Mouse (Mus musculus) stomach, embryonic 15.5 days (tissue): ENCODE data around the gene Yap1. TPM values are rescaled to one million over a fixed set of nuclear protein-coding genes. Genes with fewer than 3 reads are reported as not detected.

ENCODE experiments used
- ATAC-seq: fragments of 200-750 bp; cut with Nextera tagmentation; 2 replicates; pipeline ENCODE4 v1.8.0; 2017; ENCODE audit warnings: low read depth, moderate number of reproducible peaks, moderate TSS enrichment; ENCODE audit not compliant: insufficient read depth, low FRiP score
- H3K27ac ChIP-seq: fragments of 300-500 bp; sonication (generic); 2 replicates; pipeline ENCODE4 v1.5.1; 2015; ENCODE audit warnings: mild to moderate bottlenecking, inconsistent platforms
- H3K27me3 ChIP-seq: fragments of 300-500 bp; sonication (generic); replicated peaks from 2 replicates; pipeline ENCODE4 v1.6.1; 2015; ENCODE audit warnings: inconsistent platforms
- H3K36me3 ChIP-seq: fragments of 300-500 bp; sonication (generic); 2 replicates; pipeline ENCODE4 v1.6.1; 2015; ENCODE audit warnings: inconsistent platforms
- H3K4me1 ChIP-seq: fragments of 300-500 bp; sonication (generic); 2 replicates; pipeline ENCODE4 v1.6.1; 2015; ENCODE audit warnings: inconsistent platforms
- H3K4me2 ChIP-seq: fragments of 300-500 bp; sonication (generic); 2 replicates; pipeline ENCODE4 v1.6.1; 2015; ENCODE audit warnings: mild to moderate bottlenecking, inconsistent platforms
- H3K4me3 ChIP-seq: fragments of 300-500 bp; sonication (generic); replicated peaks from 2 replicates; pipeline ENCODE4 v1.5.1; 2015; ENCODE audit warnings: inconsistent platforms
- H3K9ac ChIP-seq: fragments of 300-500 bp; sonication (generic); 2 replicates; pipeline ENCODE4 v1.6.1; 2015; ENCODE audit warnings: inconsistent platforms
- H3K9me3 ChIP-seq: fragments of 300-500 bp; sonication (generic); 2 replicates; pipeline ENCODE4 v1.6.1; 2016; ENCODE audit warnings: inconsistent platforms
- WGBS: fragments of 180-500 bp; shearing (Covaris S2); methylation state at CpG from one replicate; pipeline ENCODE4 v1.1.7; 2015; 5-methylcytosine and 5-hydroxymethylcytosine counted together
- polyA plus RNA-seq: library from polyadenylated mRNA; unstranded; fragments of >200 nt; fragmentation: Nextera tagmentation; extraction: Ambion mirVana; gene quantifications from 2 replicates; pipeline ENCODE4 v1.2.1, GENCODE M21; 2015

Gene Yap1
- polyA plus RNA-seq, 1 experiment from 2014 or later = 29.7 TPM

GRCm38 (mm10) chr9:7947946-7948345 lies 56.5 kb downstream of the Yap1 start:
- no peak overlapping the region for H3K9ac ChIP-seq
- no peak overlapping the region for H3K4me2 ChIP-seq
- H3K4me3 ChIP-seq = no peak overlapping the region
- ATAC-seq = no peak
- no peaks in the 10 kb centered on the region for H3K9me3 ChIP-seq
- 91% methylated on average over 4 of the region's 4 CpGs for WGBS
- no peaks in the 10 kb centered on the region for H3K27me3 ChIP-seq
- peaks cover 27% of the 10 kb centered on the region for H3K36me3 ChIP-seq
- H3K4me1 ChIP-seq = no peaks in the 10 kb centered on the region
- H3K27ac ChIP-seq = no peak overlapping the region

- H3K4me1 ChIP-seq = no peaks in the 10 kb centered on the region
- no peak overlapping the region for H3K9ac ChIP-seq
- H3K9me3 ChIP-seq = no peaks in the 10 kb centered on the region
- H3K36me3 ChIP-seq = peaks cover 8% of the 10 kb centered on the region; the same call in 1 of the 2 replicates
- 84% methylated on average over 7 of the region's 7 CpGs for WGBS
- H3K27me3 ChIP-seq = no peaks in the 10 kb centered on the region
- no peak overlapping the region for H3K4me2 ChIP-seq
- H3K27ac ChIP-seq = no peak overlapping the region
- no peak overlapping the region for H3K4me3 ChIP-seq
- no peak for ATAC-seq
These were observed 60.5 kb downstream of the Yap1 start for GRCm38 (mm10) chr9:7943796-7944462.

- H3K4me2 ChIP-seq = no peak overlapping the region
- 94% methylated on average over 8 of the region's 8 CpGs for WGBS
- no peak overlapping the region for H3K4me3 ChIP-seq
- no peak for ATAC-seq
- H3K36me3 ChIP-seq = peaks cover 16% of the 10 kb centered on the region
- no peaks in the 10 kb centered on the region for H3K27me3 ChIP-seq
- no peaks in the 10 kb centered on the region for H3K9me3 ChIP-seq
- H3K9ac ChIP-seq = no peak overlapping the region
- H3K27ac ChIP-seq = no peak overlapping the region
- no peaks in the 10 kb centered on the region for H3K4me1 ChIP-seq
These were observed 61.7 kb downstream of the Yap1 start for GRCm38 (mm10) chr9:7942701-7943100.

GRCm38 (mm10) chr9:7940075-7940474 lies 64.3 kb downstream of the Yap1 start:
- H3K27me3 ChIP-seq = no peaks in the 10 kb centered on the region
- ATAC-seq = no peak
- no peak overlapping the region for H3K4me3 ChIP-seq
- H3K9me3 ChIP-seq = no peaks in the 10 kb centered on the region
- H3K36me3 ChIP-seq = peaks cover 37% of the 10 kb centered on the region
- H3K4me2 ChIP-seq = no peak overlapping the region
- 80% methylated on average over 4 of the region's 4 CpGs for WGBS
- no peaks in the 10 kb centered on the region for H3K4me1 ChIP-seq
- H3K9ac ChIP-seq = no peak overlapping the region
- no peak overlapping the region for H3K27ac ChIP-seq

- Histone ChIP-seq H3K27me3 (no peaks in the 10 kb centered on the region), H3K9me3 (0 out of 2 replicates have a peak, but pooled peaks cover 3% of the 10 kb centered on the region), H3K4me2 (no peak overlapping the region), H3K27ac (no peak overlapping the region), H3K36me3 (peaks cover 69% of the 10 kb centered on the region), H3K4me1 (no peaks in the 10 kb centered on the region), H3K4me3 (no peak overlapping the region), H3K9ac (no peak overlapping the region)
- no peak for ATAC-seq
- 97% methylated on average over 10 of the region's 10 CpGs for WGBS
These were observed 70.0 kb downstream of the Yap1 start for GRCm38 (mm10) chr9:7934419-7934818.

GRCm38 (mm10) chr9:7929552-7929951 lies 74.8 kb downstream of the Yap1 start:
- peaks cover 43% of the 10 kb centered on the region for H3K36me3 ChIP-seq
- no peaks in the 10 kb centered on the region for H3K4me1 ChIP-seq
- H3K27ac ChIP-seq = no peak overlapping the region
- 62% methylated on average over 6 of the region's 6 CpGs for WGBS
- ATAC-seq = no peak
- H3K4me3 ChIP-seq = no peak overlapping the region
- no peaks in the 10 kb centered on the region for H3K27me3 ChIP-seq
- no peak overlapping the region for H3K4me2 ChIP-seq
- 0 out of 2 replicates have a peak, but pooled peaks cover 3% of the 10 kb centered on the region for H3K9me3 ChIP-seq
- H3K9ac ChIP-seq = no peak overlapping the region

- H3K4me3 ChIP-seq = no peak overlapping the region
- no peak overlapping the region for H3K4me2 ChIP-seq
- no peak for ATAC-seq
- peaks cover 36% of the 10 kb centered on the region for H3K36me3 ChIP-seq
- H3K9me3 ChIP-seq = 0 out of 2 replicates have a peak, but pooled peaks cover 3% of the 10 kb centered on the region
- H3K27ac ChIP-seq = no peak overlapping the region
- no peaks in the 10 kb centered on the region for H3K27me3 ChIP-seq
- no peaks in the 10 kb centered on the region for H3K4me1 ChIP-seq
- WGBS = 79% methylated on average over 3 of the region's 3 CpGs
- no peak overlapping the region for H3K9ac ChIP-seq
These were observed 75.5 kb downstream of the Yap1 start for GRCm38 (mm10) chr9:7928866-7929265.

- Histone ChIP-seq H3K36me3 (peaks cover 32% of the 10 kb centered on the region), H3K4me3 (no peak overlapping the region), H3K9me3 (0 out of 2 replicates have a peak, but pooled peaks cover 3% of the 10 kb centered on the region), H3K4me1 (no peaks in the 10 kb centered on the region), H3K9ac (no peak overlapping the region), H3K27ac (no peak overlapping the region), H3K27me3 (no peaks in the 10 kb centered on the region), H3K4me2 (no peak overlapping the region)
- 89% methylated on average over 3 of the region's 3 CpGs for WGBS
- ATAC-seq = no peak
These were observed 76.1 kb downstream of the Yap1 start for GRCm38 (mm10) chr9:7928207-7928793.

GRCm38 (mm10) chr9:7914925-7915324 lies 89.5 kb downstream of the Yap1 start:
- WGBS = 61% methylated on average over 8 of the region's 8 CpGs
- Histone ChIP-seq H3K4me3 (no peak overlapping the region), H3K9ac (no peak overlapping the region), H3K27ac (no peak overlapping the region), H3K36me3 (no peaks in the 10 kb centered on the region), H3K27me3 (no peaks in the 10 kb centered on the region), H3K4me1 (no peaks in the 10 kb centered on the region), H3K4me2 (peak overlapping the region; percentile 43), H3K9me3 (no peaks in the 10 kb centered on the region)
- ATAC-seq = no peak

- Histone ChIP-seq H3K9me3 (no peaks in the 10 kb centered on the region), H3K4me2 (peak overlapping the region; percentile 43), H3K27ac (no peak overlapping the region), H3K4me3 (peak overlapping the region; percentile 19; the same call in 1 of the 2 replicates), H3K9ac (no peak overlapping the region), H3K36me3 (no peaks in the 10 kb centered on the region), H3K27me3 (no peaks in the 10 kb centered on the region), H3K4me1 (no peaks in the 10 kb centered on the region)
- WGBS = 4% methylated on average over 11 of the region's 11 CpGs
- ATAC-seq = peak; percentile 93
These were observed 89.9 kb downstream of the Yap1 start for GRCm38 (mm10) chr9:7914487-7914886.

GRCm38 (mm10) chr9:7913953-7914352 lies 90.4 kb downstream of the Yap1 start:
- H3K27me3 ChIP-seq = no peaks in the 10 kb centered on the region
- no peaks in the 10 kb centered on the region for H3K4me1 ChIP-seq
- peak overlapping the region; percentile 43 for H3K4me2 ChIP-seq
- 58% methylated on average over 19 of the region's 19 CpGs for WGBS
- no peaks in the 10 kb centered on the region for H3K9me3 ChIP-seq
- H3K4me3 ChIP-seq = peak overlapping the region; percentile 19; the same call in 1 of the 2 replicates
- peak; percentile 30; the same call in 1 of the 2 replicates for ATAC-seq
- H3K27ac ChIP-seq = no peak overlapping the region
- H3K9ac ChIP-seq = no peak overlapping the region
- no peaks in the 10 kb centered on the region for H3K36me3 ChIP-seq

- no peak for ATAC-seq
- Histone ChIP-seq H3K9ac (no peak overlapping the region), H3K4me1 (no peaks in the 10 kb centered on the region), H3K9me3 (no peaks in the 10 kb centered on the region), H3K27me3 (no peaks in the 10 kb centered on the region), H3K4me3 (no peak overlapping the region), H3K27ac (no peak overlapping the region), H3K36me3 (no peaks in the 10 kb centered on the region), H3K4me2 (no peak overlapping the region)
- WGBS = 70% methylated on average over 2 of the region's 2 CpGs
These were observed 96.9 kb downstream of the Yap1 start for GRCm38 (mm10) chr9:7907351-7907985.
